Mouse (Mus musculus) layer of hippocampus, adult 18-20 months (tissue): ENCODE measurements around the gene Fam107b. TPM values are rescaled to one million over a fixed set of nuclear protein-coding genes. Genes with fewer than 3 reads are reported as not detected.

Experiments used
- DNase-seq, 2 experiments: peaks; one replicate each; pipeline ENCODE4 v3.0.0; 2022; ENCODE audit warnings: low spot score in 2 of 2
- total RNA-seq, 2 experiments: library from RNA; stranded (reverse); gene quantifications; 2 replicates each; pipeline ENCODE4 v1.2.3; 2021

Gene Fam107b
- total RNA-seq, 2 experiments from 2014 or later, result 12.9 to 16.5 TPM

DNA sequence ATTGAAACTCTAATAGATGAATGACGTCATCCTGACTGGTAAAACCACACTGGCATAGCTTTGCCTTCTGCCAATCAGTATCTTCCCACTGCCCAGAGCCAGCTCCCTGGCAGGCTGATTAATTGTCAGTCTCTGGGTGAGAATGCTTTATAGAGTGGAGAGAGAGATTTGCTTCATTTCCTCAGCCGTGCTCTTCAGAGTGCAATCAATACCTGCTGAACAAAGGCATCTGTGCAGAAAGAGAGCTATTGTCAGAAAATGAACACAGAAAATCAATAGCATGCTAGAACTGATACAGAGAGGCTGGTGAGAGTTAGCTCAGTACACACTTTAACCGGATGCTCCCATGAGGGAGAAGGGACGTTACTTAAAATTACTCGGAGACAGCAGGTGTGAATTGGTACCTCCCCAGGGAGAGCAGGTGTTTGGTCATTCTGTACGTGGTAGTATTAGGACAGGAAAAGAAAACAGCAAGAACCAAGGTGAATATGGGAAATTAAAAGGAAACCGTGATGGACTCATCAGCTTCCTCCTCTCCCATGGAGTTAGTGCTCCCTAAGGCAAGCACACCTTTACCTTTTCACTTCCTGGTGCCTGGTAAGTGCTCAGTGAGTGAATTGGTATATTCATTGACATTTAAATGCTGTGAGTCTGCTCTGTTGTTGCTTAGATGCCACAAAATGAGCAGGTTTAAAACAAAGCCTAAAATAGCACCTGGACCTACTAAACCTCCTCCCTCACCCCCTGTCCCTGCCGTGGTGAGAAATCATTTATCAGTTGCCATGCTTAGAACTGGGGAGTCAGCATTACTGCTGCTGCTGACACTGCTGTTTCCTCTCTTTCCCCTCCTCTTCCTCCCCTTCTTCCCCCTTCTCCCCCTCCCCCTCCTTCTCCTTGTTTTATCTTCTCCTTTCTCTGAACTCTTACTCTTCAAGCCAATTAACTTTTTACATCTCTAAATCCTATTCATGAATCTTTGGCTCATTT is 38.9 kb downstream of the Fam107b start:
- peak in 1 of 2 experiments; percentile 7 for DNase-seq

DNA sequence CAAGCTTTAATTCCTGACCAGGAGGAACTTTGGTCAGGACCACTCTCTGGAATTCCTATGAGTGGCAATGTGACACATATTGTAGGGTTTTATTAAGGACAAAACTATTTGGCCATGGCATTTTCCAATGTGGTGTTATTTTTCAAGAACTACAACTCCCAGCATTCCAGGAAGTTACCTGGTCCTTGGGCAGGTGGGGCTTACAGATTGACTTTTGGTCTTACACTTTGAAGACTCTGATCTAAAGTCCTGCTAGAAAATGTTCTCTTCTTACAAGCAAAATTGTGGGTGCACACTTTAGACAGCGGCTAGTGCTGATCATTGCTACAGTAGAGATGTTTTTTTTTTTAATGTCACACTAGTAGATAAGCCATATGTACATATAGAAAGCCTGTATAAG is 48.2 kb downstream of the Fam107b start:
- DNase-seq, result no peak

DNA sequence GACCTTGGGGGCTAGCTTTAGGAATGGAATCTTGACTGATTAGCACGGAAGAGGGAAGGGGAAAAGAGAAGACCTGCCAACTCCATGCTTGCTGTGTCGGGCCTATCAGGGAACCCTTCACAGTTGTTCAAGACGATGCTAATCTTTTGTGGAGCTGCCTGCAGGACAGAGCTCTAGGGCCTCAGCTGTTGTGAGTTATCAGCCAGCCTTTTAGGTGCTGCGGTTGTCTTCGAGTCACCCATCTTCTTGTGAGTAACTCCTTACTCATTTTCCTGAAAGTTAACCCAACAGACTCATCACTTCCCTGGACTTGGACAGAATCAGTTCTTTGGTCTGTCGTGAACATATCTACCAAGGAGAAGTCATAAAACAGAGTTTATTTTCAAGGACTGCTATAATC is 51.3 kb downstream of the Fam107b start:
- no peak for DNase-seq

DNA sequence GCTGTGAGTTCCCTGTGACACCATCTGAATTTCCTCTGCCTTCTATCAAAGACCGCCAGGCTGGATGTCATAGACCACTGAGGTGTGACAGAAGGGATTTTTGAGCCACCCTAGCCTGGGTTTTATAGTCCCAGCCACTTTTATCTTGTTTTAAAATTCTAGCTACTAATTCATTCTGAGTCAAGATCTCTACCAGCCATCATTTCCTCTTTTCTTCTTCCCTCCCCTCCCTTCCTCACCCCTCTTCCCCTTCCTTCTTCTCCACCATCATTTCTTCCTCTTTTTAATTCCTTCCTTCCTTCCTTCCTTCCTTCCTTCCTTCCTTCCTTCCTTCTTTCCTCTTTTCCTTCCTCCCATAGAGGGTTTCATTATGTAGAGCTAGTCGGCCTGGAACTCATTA is 51.9 kb downstream of the Fam107b start:
- DNase-seq, result no peak

DNA sequence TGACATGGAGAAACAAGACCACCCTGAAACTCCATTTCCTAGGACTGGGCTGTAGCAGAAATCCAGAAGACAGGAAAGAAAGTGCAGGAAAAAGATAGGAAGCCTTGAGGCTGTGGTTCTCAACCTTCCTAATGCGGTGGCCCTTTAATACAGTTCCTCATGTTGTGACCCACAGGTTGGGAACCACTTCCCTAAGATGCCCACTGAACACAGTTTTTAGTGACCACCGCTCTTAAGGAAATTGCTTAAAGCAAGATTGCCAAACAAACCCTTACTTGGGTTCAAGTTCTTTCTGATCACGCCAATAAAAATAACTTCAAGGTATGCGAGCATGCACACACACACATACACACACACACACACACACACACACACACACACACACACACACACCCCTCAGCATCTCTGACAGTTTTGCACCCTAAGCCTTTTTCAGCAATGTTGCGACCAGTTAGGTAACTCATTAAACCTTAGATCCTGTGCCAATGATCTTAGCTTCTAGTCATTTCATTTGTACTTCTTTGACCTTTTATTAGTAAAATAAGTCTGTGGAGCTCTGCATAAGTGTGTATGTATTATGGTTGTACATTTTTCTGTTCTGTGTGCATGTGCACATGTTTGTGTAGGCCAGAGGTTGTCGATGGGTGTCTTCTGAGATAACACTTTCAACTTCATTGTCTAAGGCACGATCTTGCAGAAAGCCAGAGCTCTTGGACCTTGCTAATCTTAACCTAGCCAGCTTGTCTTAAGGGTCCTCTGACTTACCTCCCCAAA is 53.1 kb downstream of the Fam107b start:
- no peak for DNase-seq

DNA sequence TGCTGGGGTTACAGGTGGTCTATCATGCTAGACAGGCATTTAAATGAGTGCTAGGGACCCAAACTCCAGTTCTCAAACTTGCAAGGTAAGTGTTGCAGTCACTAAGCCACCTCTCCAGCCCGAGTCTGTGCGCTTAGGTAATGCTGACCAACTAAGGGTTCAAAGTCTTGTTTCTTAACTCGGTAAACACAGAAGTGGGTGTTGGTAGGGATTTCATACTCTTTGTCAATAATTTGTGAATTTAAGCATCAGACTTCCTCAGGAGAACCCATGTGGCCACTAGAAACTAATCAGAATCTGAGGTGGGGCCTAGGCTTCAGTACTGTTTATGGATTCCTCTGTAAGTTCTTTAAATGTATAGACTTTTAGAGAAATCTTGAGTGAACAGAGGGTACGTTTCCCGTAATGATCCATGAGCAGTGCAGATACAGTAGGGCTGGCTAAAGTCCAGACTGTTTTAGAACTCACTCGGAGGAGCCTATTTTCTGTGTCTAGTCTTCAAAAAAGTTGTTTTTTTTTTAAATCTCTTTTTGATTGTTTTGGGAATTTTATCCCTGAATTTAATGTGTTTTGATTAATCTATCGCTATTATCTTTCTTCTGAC is 53.8 kb downstream of the Fam107b start:
- DNase-seq, result no peak

DNA sequence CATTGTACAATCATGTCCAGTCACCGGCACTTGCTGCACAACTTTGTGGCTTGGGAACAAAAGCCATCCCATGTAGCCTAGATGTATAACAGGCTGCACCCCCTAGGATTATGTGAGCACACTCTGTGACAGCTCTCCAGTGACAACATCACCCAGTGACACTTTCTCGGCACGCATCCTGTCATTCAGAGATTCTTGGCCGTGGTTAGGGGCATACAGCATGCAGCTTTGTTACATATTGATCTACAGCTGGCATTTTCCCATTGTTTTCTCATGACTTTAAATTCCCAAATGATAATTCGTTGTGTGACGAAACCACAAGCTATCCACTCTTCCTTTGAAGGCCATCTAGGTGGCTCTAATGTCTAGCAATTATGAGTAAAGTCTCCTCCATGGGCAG is 58.8 kb downstream of the Fam107b start:
- no peak for DNase-seq

DNA sequence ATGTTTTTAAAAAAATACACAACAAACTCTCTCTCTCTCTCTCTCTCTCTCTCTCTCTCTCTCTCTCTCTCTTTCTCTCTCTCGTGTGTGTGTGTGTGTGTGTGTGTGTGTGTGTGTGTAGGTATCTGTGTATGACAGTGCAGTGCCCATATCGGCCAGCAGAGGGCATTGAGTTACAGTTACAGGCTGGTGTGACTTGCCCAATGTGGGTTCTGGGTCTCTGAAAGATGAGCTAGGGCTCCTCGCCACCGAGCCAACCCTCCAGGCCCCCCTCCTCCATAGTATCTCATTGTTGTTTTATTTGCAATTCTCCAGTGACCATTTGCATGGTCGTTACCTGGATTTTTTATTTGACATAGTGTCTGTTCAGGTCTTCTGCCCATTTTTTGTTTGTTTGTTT is 59.5 kb downstream of the Fam107b start:
- no peak for DNase-seq

DNA sequence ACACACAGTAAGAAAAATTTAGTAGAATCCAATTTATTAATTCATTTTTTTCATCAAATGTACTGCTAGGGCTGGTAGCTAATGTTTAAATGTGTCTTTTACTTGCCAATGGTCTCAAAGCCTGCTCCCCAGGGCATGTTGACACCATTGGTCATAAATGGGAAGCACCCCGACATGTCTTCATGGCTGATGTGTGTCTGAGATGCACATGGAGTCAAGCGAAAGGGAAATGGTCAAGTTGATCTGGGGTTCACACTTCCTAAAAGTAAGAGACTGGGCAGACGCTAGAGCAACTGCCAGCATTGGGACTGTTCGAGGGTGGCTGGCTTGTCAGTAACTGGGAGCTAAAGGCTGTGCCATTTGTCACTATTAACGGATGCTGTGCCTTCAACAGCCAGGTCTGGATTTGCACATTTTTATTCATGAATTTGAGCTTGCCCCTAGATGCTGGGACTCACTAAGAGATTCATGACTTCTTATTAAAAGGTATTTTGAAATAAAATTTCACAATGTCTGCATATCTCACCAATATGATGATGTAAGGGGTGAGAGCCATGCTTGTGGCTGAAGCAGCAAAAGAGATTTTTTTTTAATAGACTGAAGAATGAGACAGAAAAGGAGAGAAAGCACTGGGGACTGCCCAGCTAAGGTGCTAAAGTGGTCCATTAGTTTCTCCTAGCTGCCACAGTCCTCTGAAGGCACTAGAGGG is 60.6 kb downstream of the Fam107b start:
- DNase-seq, result no peak

DNA sequence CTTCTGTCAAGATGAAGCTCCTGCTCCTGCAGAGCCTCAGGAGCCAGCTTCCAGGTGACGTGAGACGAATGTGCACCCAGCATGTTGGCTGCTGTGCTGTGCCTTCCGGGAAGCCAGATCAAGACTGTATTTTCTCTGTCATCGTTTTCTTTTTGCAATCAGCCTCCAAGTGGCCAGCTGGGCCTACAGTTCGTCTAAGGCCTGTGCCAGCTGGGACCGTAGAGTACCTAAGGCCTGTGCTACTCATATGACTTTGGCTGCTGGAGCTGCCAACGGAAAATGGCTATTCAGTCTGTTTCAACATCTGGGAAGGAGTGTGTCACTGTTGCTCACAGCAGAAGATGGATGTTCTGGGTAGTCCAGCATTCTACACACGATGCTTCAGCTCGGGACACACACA is 62.8 kb downstream of the Fam107b start:
- DNase-seq, result peak in 1 of 2 experiments; percentile 6

DNA sequence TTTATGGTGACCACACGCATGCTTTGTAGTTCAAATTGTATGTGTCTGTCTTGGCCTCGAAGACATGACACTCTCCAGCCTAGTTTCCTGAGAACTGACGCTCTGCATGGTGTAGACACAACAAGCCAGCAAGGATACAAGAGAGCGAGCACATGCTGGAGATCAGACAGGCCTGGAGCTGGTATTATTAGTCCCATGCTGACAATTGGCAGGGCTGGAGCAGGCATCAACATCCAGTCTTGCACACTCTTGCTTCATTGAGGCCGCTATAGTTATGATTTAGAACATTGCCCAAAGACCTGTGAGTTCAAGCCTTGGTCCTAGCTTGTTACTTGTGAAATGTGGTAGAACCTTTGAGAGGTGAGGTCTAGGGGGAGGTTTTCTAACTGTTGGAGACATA is 66.5 kb downstream of the Fam107b start:
- no peak for DNase-seq

DNA sequence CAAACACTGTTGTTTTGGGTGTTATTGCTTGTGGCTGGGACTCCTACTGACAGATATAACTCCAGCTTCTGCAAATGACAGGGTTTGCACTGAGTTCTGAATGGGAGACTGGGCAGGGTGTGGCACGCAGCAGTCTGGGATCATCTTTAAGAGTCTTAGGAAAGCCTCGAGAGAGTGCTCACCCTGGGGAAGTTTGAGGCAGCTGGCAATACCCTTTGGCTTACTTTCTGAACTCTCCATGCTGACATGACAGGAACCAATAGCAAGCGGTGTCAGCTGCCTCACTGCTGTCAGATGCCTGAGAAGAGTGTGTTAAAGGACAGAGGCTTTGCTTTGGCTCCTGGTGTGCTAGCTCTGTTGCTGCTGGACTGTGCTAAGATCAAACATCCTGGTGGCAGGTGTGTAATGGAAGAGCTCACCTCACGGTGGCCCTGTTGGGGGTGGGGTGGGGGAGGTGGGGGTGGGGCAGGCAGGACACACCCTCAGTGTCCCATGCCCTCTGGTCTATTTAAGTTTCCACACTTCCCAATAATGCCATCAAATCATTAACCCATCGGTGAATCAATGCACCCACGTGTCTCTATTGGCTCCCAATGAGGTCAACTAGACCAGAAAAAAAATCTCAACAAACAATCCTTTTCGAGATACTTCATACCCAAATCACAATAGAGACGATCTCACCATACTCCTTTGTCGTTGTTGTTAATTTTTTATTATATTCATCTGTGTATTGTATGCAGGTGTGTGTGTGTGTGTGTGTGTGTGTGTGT is 70.9 kb downstream of the Fam107b start:
- no peak for DNase-seq

DNA sequence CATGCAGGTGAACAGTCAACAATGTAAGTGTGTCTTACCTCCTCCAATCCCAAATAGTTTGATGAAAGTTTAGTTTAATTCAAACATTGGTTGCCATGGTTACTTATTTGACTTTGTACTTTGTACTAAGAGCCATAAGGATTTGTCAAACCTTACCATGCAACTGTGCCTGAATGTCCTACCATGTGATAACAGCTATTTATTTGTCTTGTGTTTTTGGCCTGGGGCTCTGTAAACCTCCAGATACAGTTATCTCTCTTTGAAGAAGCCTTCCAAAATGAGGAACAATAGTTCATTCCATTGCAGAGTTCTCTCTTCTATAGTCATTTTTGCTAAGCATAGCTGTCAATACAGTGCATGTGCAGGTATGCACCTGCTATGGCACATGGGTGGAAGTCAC is 72.7 kb downstream of the Fam107b start:
- no peak for DNase-seq

DNA sequence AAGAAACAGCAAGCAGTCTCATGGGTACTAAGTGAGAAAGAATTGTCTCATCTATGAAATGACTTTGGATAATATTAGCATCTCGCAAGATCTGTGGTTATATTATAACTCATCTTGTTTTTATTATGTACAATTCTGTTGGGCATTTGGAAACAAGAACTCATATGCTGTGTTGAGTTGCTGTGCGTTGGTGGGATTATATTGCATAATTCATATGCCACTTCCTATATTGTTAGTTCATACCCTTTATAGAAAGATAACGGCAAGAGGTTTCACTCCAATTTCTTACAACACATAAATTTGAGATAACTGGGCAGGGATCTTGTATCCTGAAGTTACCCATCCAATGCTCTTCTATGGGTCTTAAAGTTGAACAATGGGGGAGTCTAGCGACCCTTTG is 75.5 kb downstream of the Fam107b start:
- DNase-seq, result no peak

DNA sequence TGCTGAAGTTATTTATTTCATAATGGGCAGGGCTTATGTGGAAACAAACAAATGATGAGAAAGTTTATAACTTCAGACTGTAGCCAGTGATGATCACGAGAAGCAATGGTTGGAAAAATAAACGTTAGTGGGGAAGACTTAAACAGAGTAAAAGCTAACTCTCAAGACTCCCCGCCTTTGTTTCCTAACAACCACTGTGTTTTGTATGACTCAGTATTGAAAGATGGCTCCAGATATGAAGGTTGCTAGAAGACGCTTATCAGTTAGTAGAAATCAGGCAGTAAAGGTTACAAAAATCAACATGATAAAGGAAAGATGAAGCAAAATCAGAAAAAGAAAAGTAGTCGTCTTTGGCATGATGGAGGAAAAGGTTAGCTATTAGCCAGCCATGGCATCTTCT is 78.9 kb downstream of the Fam107b start:
- no peak for DNase-seq

DNA sequence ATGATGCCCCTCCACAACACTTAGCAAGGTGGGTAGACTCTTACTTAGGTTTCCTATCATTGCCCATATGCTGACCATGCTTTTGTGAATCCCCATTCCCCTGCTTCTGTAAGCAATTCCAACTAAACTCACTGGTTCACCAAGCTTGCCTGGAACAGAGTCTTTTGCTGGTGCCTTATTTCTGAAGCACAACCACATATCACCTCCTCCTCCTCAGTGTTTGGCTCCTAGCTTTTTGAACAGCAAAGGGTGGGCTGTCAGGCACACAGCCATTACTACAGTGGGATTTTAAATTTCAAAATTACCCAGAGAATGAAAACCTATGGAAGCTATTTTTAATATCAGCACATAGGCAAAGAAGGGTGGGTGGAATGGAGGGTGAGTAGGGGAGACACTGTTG is 84.3 kb downstream of the Fam107b start:
- no peak for DNase-seq

DNA sequence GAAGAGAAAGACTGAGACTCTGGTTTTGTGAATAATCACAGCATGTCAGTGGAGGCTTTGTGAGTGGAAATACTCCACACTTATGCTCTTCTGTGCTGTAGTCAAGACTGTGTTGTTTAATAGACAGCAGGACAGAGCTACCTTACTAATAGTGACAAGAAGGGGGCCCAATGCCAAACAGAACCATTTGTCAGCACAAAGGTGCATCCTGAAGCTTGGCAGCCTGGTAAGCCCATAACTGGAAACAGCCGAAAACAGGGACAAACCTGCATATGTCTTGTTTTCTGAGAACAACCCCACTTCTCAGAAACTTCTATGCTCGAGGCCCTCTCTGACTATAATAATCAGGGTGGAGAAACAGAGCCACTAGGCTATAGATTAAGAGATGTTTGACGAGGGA is 85.8 kb downstream of the Fam107b start:
- DNase-seq, result no peak

DNA sequence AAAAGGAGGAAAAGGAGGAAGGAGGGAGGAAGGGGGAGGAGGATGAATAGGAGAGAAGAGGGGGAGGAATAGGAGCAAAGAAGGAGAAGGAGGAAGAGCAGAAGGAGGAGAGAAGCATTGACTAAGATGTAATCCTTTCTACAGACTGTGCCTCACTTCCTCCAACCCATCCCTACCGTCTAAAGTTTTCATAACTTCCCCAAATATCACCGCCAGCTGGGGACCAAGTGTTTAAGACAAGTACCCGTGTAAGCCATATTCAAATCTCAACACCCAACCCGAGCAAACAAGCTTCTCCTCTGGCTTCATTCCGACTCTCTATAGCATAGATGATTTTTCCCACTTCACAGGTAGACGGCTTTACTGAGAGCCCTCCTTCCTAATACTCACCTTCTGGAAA is 86.5 kb downstream of the Fam107b start:
- DNase-seq, result no peak

DNA sequence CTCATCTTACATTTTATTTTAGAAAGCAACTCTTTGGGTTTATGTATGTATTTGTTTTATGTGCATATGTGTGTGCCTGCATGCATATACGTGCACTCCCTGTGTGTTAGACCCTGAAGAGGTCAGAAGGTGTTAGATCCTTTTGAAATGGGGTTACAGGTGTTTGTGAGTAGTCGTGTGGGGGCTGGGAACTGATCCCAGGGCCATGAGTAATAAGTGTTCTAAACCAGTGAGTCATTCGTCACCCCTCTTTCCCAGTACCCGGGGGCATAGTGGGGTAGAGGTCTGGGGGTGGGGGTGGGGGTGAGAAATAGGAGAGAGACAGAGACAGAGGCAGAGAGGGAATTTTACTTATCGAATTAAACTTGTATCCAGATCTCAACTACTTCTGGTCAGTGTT is 87.1 kb downstream of the Fam107b start:
- DNase-seq, result no peak
